Mouse (Mus musculus): ENCODE data around the gene Bod1l. TPM values are rescaled to one million over a fixed set of nuclear protein-coding genes. Genes with fewer than 3 reads are reported as not detected.

Gene Bod1l
- polyA plus RNA-seq, 1 experiment: 4.8 TPM

- TF ChIP-seq CTCF (IDR thresholded peaks at IDR 0.05; ENCODE audit: insufficient read depth, low read length) (no peak), POLR2A (IDR thresholded peaks at IDR 0.05; ENCODE audit: borderline replicate concordance, extremely low read depth, low read depth, low read length) (no peak)
- 8% methylated on average over 27 of the region's 27 CpGs for WGBS
- peaks cover 3% of the 10 kb centered on the region for H3K4me1 ChIP-seq (ENCODE audit: control insufficient read depth, insufficient read depth, low read length)
- no peak overlapping the region for H3K4me3 ChIP-seq (replicated peaks; ENCODE audit: extremely low read depth, low read depth, low read length)
- no peak for DNase-seq
Measured at GRCm38 (mm10) chr5:41762141-41762946, 81.8 kb downstream of the Bod1l start.

- WGBS: 3% methylated on average over 56 of the region's 56 CpGs
Measured at GRCm38 (mm10) chr5:41761509-41762140, 82.5 kb downstream of the Bod1l start.

GRCm38 (mm10) chr5:41760831-41761508, 83.1 kb downstream of the Bod1l start:
- no peak for DNase-seq
- no peaks in the 10 kb centered on the region for H3K4me1 ChIP-seq (ENCODE audit: control insufficient read depth, insufficient read depth, low read length)
- 8% methylated on average over 22 of the region's 22 CpGs for WGBS
- H3K4me3 ChIP-seq (replicated peaks; ENCODE audit: extremely low read depth, low read depth, low read length): no peak overlapping the region
- TF ChIP-seq POLR2A (IDR thresholded peaks at IDR 0.05; ENCODE audit: borderline replicate concordance, extremely low read depth, low read depth, low read length): no peak

More at GRCm38 (mm10) chr5:41761509-41762140, 82.5 kb downstream of the Bod1l start:
- DNase-seq: no peak
- TF ChIP-seq POLR2A (IDR thresholded peaks at IDR 0.05; ENCODE audit: borderline replicate concordance, extremely low read depth, low read depth, low read length) (no peak), CTCF (IDR thresholded peaks at IDR 0.05; ENCODE audit: insufficient read depth, low read length) (no peak)
- no peak overlapping the region for H3K4me3 ChIP-seq (replicated peaks; ENCODE audit: extremely low read depth, low read depth, low read length)
- H3K4me1 ChIP-seq (ENCODE audit: control insufficient read depth, insufficient read depth, low read length): no peaks in the 10 kb centered on the region

- H3K4me1 ChIP-seq (ENCODE audit: control insufficient read depth, insufficient read depth, low read length): no peaks in the 10 kb centered on the region
- no peak for DNase-seq
- no peak overlapping the region for H3K4me3 ChIP-seq (replicated peaks; ENCODE audit: extremely low read depth, low read depth, low read length)
- TF ChIP-seq POLR2A (IDR thresholded peaks at IDR 0.05; ENCODE audit: borderline replicate concordance, extremely low read depth, low read depth, low read length) (no peak), CTCF (IDR thresholded peaks at IDR 0.05; ENCODE audit: insufficient read depth, low read length) (no peak)
- 7% methylated on average over 8 of the region's 8 CpGs for WGBS
Measured at GRCm38 (mm10) chr5:41760071-41760470, 84.0 kb downstream of the Bod1l start.

- no peak for DNase-seq
- Histone ChIP-seq H3K4me1 (ENCODE audit: control insufficient read depth, insufficient read depth, low read length) (no peaks in the 10 kb centered on the region), H3K4me3 (replicated peaks; ENCODE audit: extremely low read depth, low read depth, low read length) (no peak overlapping the region)
- no peak for TF ChIP-seq CTCF (IDR thresholded peaks at IDR 0.05; ENCODE audit: insufficient read depth, low read length)
- no peak for TF ChIP-seq POLR2A (IDR thresholded peaks at IDR 0.05; ENCODE audit: borderline replicate concordance, extremely low read depth, low read depth, low read length)
- 14% methylated on average over 19 of the region's 19 CpGs for WGBS
Measured at GRCm38 (mm10) chr5:41758671-41759639, 85.2 kb downstream of the Bod1l start.

- no peak for DNase-seq
- TF ChIP-seq POLR2A (IDR thresholded peaks at IDR 0.05; ENCODE audit: borderline replicate concordance, extremely low read depth, low read depth, low read length) (no peak), CTCF (IDR thresholded peaks at IDR 0.05; ENCODE audit: insufficient read depth, low read length) (no peak)
- no peak overlapping the region for H3K4me3 ChIP-seq (replicated peaks; ENCODE audit: extremely low read depth, low read depth, low read length)
- 15% methylated on average over 5 of the region's 5 CpGs for WGBS
- no peaks in the 10 kb centered on the region for H3K4me1 ChIP-seq (ENCODE audit: control insufficient read depth, insufficient read depth, low read length)
Measured at GRCm38 (mm10) chr5:41757338-41757737, 86.8 kb downstream of the Bod1l start.

GRCm38 (mm10) chr5:41756396-41756795, 87.7 kb downstream of the Bod1l start:
- WGBS: 12% methylated on average over 4 of the region's 4 CpGs
- DNase-seq: no peak
- Histone ChIP-seq H3K4me3 (replicated peaks; ENCODE audit: extremely low read depth, low read depth, low read length) (no peak overlapping the region), H3K4me1 (ENCODE audit: control insufficient read depth, insufficient read depth, low read length) (no peaks in the 10 kb centered on the region)
- TF ChIP-seq CTCF (IDR thresholded peaks at IDR 0.05; ENCODE audit: insufficient read depth, low read length) (no peak), POLR2A (IDR thresholded peaks at IDR 0.05; ENCODE audit: borderline replicate concordance, extremely low read depth, low read depth, low read length) (no peak)

GRCm38 (mm10) chr5:41755373-41755960, 88.6 kb downstream of the Bod1l start:
- DNase-seq: no peak
- TF ChIP-seq CTCF (IDR thresholded peaks at IDR 0.05; ENCODE audit: insufficient read depth, low read length) (no peak), POLR2A (IDR thresholded peaks at IDR 0.05; ENCODE audit: borderline replicate concordance, extremely low read depth, low read depth, low read length) (no peak)
- Histone ChIP-seq H3K4me1 (ENCODE audit: control insufficient read depth, insufficient read depth, low read length) (no peaks in the 10 kb centered on the region), H3K4me3 (replicated peaks; ENCODE audit: extremely low read depth, low read depth, low read length) (no peak overlapping the region)
- 3% methylated on average over 23 of the region's 23 CpGs for WGBS
